Mouse (Mus musculus) limb, embryonic 11.5 days (tissue): ENCODE results near the gene Tcte2. TPM values are rescaled to one million over a fixed set of nuclear protein-coding genes. Genes with fewer than 3 reads are reported as not detected.

Source experiments
- ATAC-seq: fragments of 200-750 bp; cut with Nextera tagmentation; 2 replicates; pipeline ENCODE4 v1.8.0; 2017; ENCODE audit warnings: low read depth; ENCODE audit not compliant: insufficient number of reproducible peaks, low FRiP score, low TSS enrichment
- DNase-seq: peaks from one replicate; pipeline ENCODE4 v3.0.0-alpha.2; 2015; ENCODE audit warnings: low spot score
- H3K27ac ChIP-seq: fragments of 300-500 bp; sonication (generic); replicated peaks from 2 replicates; pipeline ENCODE4 v1.5.1; 2014; ENCODE audit warnings: low read depth, mild to moderate bottlenecking, low read length
- H3K27me3 ChIP-seq: fragments of 300-500 bp; sonication (generic); 2 replicates; pipeline ENCODE4 v1.6.1; 2014; ENCODE audit warnings: mild to moderate bottlenecking, low read length, mixed read lengths; ENCODE audit not compliant: control insufficient read depth, insufficient read depth
- H3K36me3 ChIP-seq: fragments of 300-500 bp; sonication (generic); 2 replicates; pipeline ENCODE4 v1.6.1; 2014; ENCODE audit warnings: mild to moderate bottlenecking, low read length, moderate library complexity, mixed read lengths; ENCODE audit not compliant: control insufficient read depth, insufficient read depth
- H3K4me1 ChIP-seq: fragments of 300-500 bp; sonication (generic); 2 replicates; pipeline ENCODE4 v1.6.1; 2014; ENCODE audit warnings: low read length, mixed read lengths; ENCODE audit not compliant: control insufficient read depth, insufficient read depth
- H3K4me2 ChIP-seq: fragments of 300-500 bp; sonication (generic); 2 replicates; pipeline ENCODE4 v1.6.1; 2014; ENCODE audit warnings: low read depth, mild to moderate bottlenecking, moderate library complexity; ENCODE audit not compliant: severe bottlenecking
- H3K4me3 ChIP-seq: fragments of 300-500 bp; sonication (generic); 2 replicates; pipeline ENCODE4 v1.5.1; 2014; ENCODE audit warnings: low read depth, low read length
- H3K9ac ChIP-seq: fragments of 300-500 bp; sonication (generic); 2 replicates; pipeline ENCODE4 v1.6.1; 2014; ENCODE audit warnings: mild to moderate bottlenecking, low read length
- H3K9me3 ChIP-seq: fragments of 300-500 bp; sonication (generic); 2 replicates; pipeline ENCODE4 v1.6.1; 2016; ENCODE audit warnings: low read length; ENCODE audit not compliant: control insufficient read depth
- WGBS: fragments of 180-500 bp; shearing (Covaris S2); extraction: QIAGEN DNeasy Blood & Tissue Kit; methylation state at CpG from one replicate; pipeline ENCODE4 v1.1.7; 2014; 5-methylcytosine and 5-hydroxymethylcytosine counted together
- polyA plus RNA-seq: library from polyadenylated mRNA; unstranded; fragments of >200 nt; fragmentation: Nextera tagmentation; extraction: Ambion mirVana; gene quantifications from 2 replicates; pipeline ENCODE4 v1.2.1, GENCODE M21; 2014

Gene Tcte2
- polyA plus RNA-seq, 1 experiment from 2014 or later: 4.5 TPM

- WGBS: 92% methylated on average over 2 of the region's 2 CpGs
- Histone ChIP-seq H3K4me3 (no peak overlapping the region), H3K27me3 (no peaks in the 10 kb centered on the region), H3K9ac (no peak overlapping the region), H3K9me3 (no peaks in the 10 kb centered on the region; the same call in 1 of the 2 replicates), H3K27ac (no peak overlapping the region), H3K36me3 (no peaks in the 10 kb centered on the region), H3K4me2 (no peak overlapping the region), H3K4me1 (peaks cover 6% of the 10 kb centered on the region)
- ATAC-seq (no peak), DNase-seq (no peak)
These were observed 64.0 kb downstream of the Tcte2 start for GRCm38 (mm10) chr17:13697646-13698045.

DNA sequence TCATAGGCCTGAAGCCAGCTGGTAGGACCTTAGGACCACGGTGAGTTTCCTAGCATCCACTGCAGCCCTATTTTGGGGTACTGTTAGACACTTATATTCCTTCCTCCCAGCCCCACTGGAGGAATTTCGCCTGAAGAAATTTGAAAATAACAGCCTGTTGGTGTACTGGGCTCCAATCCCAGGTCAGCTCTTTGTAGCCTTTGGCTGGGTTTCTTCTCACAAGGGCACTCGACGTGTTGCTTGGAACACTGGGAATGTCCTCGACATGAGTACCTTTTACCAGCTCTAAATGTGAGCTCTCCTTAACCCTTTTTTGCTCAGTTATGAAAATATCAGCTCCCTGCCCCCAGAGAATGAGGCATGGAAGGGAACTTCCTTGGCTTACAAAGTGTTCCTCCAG is 65.7 kb downstream of the Tcte2 start:
- no peak for ATAC-seq
- Histone ChIP-seq H3K27ac (no peak overlapping the region), H3K4me2 (no peak overlapping the region), H3K9ac (no peak overlapping the region), H3K36me3 (no peaks in the 10 kb centered on the region), H3K4me1 (peaks cover 6% of the 10 kb centered on the region), H3K9me3 (no peaks in the 10 kb centered on the region), H3K4me3 (no peak overlapping the region), H3K27me3 (no peaks in the 10 kb centered on the region)
- no peak for DNase-seq
- 85% methylated on average over 5 of the region's 5 CpGs for WGBS

DNA sequence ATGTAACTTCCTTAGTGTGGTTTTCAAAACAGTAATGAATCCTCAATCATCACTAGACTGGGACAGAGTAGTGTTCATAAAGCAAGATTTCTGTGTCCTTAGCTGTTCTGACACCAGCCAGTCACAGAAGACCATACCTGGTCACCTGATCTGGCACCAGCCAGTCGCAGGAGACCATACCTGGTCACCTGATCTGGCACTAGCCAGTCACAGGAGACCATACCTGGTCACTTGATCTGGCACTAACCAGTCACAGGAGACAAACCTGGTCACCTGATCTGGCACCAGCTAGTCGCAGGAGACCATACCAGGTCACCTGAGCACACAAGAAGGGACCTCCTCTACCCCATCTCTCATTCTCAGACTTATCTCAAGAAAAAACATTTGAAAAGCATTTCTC is 66.4 kb downstream of the Tcte2 start:
- no peak for DNase-seq
- Histone ChIP-seq H3K27ac (no peak overlapping the region), H3K36me3 (no peaks in the 10 kb centered on the region), H3K9ac (no peak overlapping the region), H3K9me3 (no peaks in the 10 kb centered on the region), H3K4me2 (no peak overlapping the region), H3K27me3 (no peaks in the 10 kb centered on the region), H3K4me1 (peaks cover under 1% of the 10 kb centered on the region; the same call in 1 of the 2 replicates), H3K4me3 (no peak overlapping the region)
- no peak for ATAC-seq
- 88% methylated on average over 2 of the region's 2 CpGs for WGBS

GRCm38 (mm10) chr17:13694181-13694580 is 67.4 kb downstream of the Tcte2 start:
- no peak overlapping the region for H3K27ac ChIP-seq
- 91% methylated on average over 1 of the region's 1 CpGs for WGBS
- H3K9ac ChIP-seq: no peak overlapping the region
- no peaks in the 10 kb centered on the region for H3K27me3 ChIP-seq
- H3K4me3 ChIP-seq: no peak overlapping the region
- ATAC-seq (no peak), DNase-seq (no peak)
- H3K36me3 ChIP-seq: no peaks in the 10 kb centered on the region
- H3K4me2 ChIP-seq: no peak overlapping the region
- no peaks in the 10 kb centered on the region for H3K4me1 ChIP-seq
- H3K9me3 ChIP-seq: no peaks in the 10 kb centered on the region

DNA sequence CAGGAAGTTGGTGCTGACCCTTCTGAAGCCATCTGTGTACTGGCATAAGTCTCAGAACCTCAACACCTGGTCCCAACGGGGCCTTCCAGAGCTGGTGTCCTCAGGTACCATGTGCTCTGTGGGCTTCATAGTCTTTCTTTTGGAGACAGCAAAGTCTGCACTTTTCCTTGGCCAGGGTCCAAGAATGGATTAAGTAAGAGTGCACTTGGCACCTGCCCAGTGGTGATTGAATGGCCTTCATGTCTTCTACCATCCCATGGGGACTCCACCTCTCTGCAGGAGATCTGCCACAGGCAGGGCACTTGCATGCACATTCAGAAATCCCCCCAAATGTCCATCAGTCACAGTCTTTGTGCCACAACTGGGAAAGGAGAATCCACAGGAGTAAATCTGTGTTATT is 74.0 kb downstream of the Tcte2 start:
- 83% methylated on average over 1 of the region's 1 CpGs for WGBS
- Histone ChIP-seq H3K27me3 (no peaks in the 10 kb centered on the region), H3K9ac (no peak overlapping the region), H3K4me2 (no peak overlapping the region), H3K4me3 (no peak overlapping the region), H3K36me3 (no peaks in the 10 kb centered on the region), H3K4me1 (0 out of 2 replicates have a peak, but pooled peaks cover 6% of the 10 kb centered on the region), H3K27ac (no peak overlapping the region), H3K9me3 (no peaks in the 10 kb centered on the region)
- DNase-seq (no peak), ATAC-seq (no peak)

DNA sequence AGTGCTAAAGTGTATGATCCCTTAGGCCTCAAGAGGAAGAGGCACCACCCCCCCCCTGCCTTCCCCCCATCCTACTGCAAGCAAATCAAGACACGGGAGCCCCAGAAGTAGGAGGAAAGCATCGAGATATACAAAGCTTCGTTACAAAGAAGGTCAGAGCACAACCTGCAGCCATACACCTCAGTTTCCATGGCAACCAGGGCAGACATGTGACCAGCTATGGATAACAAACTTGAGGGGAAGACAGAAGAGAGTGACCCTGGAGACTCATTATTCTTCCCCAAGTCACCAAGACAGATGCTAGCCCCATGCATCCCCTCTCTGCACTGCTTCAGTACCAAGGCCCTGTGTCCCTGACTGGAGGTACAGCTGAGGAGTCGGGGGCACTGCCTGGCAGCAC is 74.5 kb downstream of the Tcte2 start:
- Histone ChIP-seq H3K4me1 (0 out of 2 replicates have a peak, but pooled peaks cover 6% of the 10 kb centered on the region), H3K9me3 (no peaks in the 10 kb centered on the region), H3K4me3 (no peak overlapping the region), H3K27ac (no peak overlapping the region), H3K36me3 (no peaks in the 10 kb centered on the region), H3K4me2 (no peak overlapping the region), H3K27me3 (no peaks in the 10 kb centered on the region), H3K9ac (no peak overlapping the region)
- DNase-seq (no peak), ATAC-seq (no peak)
- WGBS: 79% methylated on average over 4 of the region's 4 CpGs

GRCm38 (mm10) chr17:13685621-13686020 is 76.0 kb downstream of the Tcte2 start:
- Histone ChIP-seq H3K36me3 (no peaks in the 10 kb centered on the region), H3K4me3 (no peak overlapping the region), H3K27me3 (no peaks in the 10 kb centered on the region), H3K4me2 (no peak overlapping the region), H3K27ac (no peak overlapping the region), H3K9ac (no peak overlapping the region), H3K4me1 (0 out of 2 replicates have a peak, but pooled peaks cover 6% of the 10 kb centered on the region), H3K9me3 (no peaks in the 10 kb centered on the region)
- ATAC-seq: no peak
- WGBS: 90% methylated on average over 3 of the region's 3 CpGs
- no peak for DNase-seq

GRCm38 (mm10) chr17:13684256-13684655 is 77.4 kb downstream of the Tcte2 start:
- no peaks in the 10 kb centered on the region for H3K36me3 ChIP-seq
- DNase-seq (no peak), ATAC-seq (no peak)
- no peak overlapping the region for H3K4me3 ChIP-seq
- no peak overlapping the region for H3K4me2 ChIP-seq
- no peak overlapping the region for H3K27ac ChIP-seq
- H3K4me1 ChIP-seq: 0 out of 2 replicates have a peak, but pooled peaks cover 6% of the 10 kb centered on the region
- no peak overlapping the region for H3K9ac ChIP-seq
- no peaks in the 10 kb centered on the region; the same call in 1 of the 2 replicates for H3K9me3 ChIP-seq
- no peaks in the 10 kb centered on the region for H3K27me3 ChIP-seq
- 66% methylated on average over 7 of the region's 7 CpGs for WGBS
